Mouse (Mus musculus) lung, embryonic 14.5 days (tissue): ENCODE data around the gene Slx1b. TPM values are rescaled to one million over a fixed set of nuclear protein-coding genes. Genes with fewer than 3 reads are reported as not detected.
A peak's percentile ranks its signal among the peaks of the same experiment; 100 is the strongest.

Experiments
- ATAC-seq: fragments of 200-750 bp; cut with Nextera tagmentation; 2 replicates; pipeline ENCODE4 v1.8.0; 2017; ENCODE audit warnings: mild to moderate bottlenecking, moderate TSS enrichment, moderate library complexity; ENCODE audit not compliant: insufficient read depth
- DNase-seq: peaks from one replicate; pipeline ENCODE4 v3.0.0-alpha.2; 2015
- H3K27ac ChIP-seq: fragments of 300-500 bp; sonication (generic); 2 replicates; pipeline ENCODE4 v1.5.1; 2014; ENCODE audit warnings: low read depth, mild to moderate bottlenecking, moderate library complexity
- H3K27me3 ChIP-seq: fragments of 300-500 bp; sonication (generic); 2 replicates; pipeline ENCODE4 v1.6.1; 2014; ENCODE audit warnings: low read length, control low read depth; ENCODE audit not compliant: insufficient read depth
- H3K36me3 ChIP-seq: fragments of 300-500 bp; sonication (generic); 2 replicates; pipeline ENCODE4 v1.6.1; 2014; ENCODE audit warnings: control low read depth; ENCODE audit not compliant: insufficient read depth
- H3K4me1 ChIP-seq: fragments of 300-500 bp; sonication (generic); 2 replicates; pipeline ENCODE4 v1.6.1; 2014; ENCODE audit warnings: antibody characterized with exemption, control low read depth; ENCODE audit not compliant: insufficient read depth
- H3K4me2 ChIP-seq: fragments of 300-500 bp; sonication (generic); 2 replicates; pipeline ENCODE4 v1.6.1; 2014; ENCODE audit warnings: mild to moderate bottlenecking
- H3K4me3 ChIP-seq: fragments of 300-500 bp; sonication (generic); 2 replicates; pipeline ENCODE4 v1.5.1; 2014; ENCODE audit warnings: low read depth, low read length
- H3K9ac ChIP-seq: fragments of 300-500 bp; sonication (generic); 2 replicates; pipeline ENCODE4 v1.6.1; 2014
- H3K9me3 ChIP-seq: fragments of 300-500 bp; sonication (generic); 2 replicates; pipeline ENCODE4 v1.6.1; 2016; ENCODE audit warnings: low read depth, low read length, control low read depth
- CTCF ChIP-seq: IDR thresholded peaks from 2 replicates; pipeline ENCODE4 v1.5.1; 2016; ENCODE audit warnings: antibody characterized with exemption, low read depth
- WGBS: fragments of 180-500 bp; shearing (Covaris S2); extraction: QIAGEN DNeasy Blood & Tissue Kit; methylation state at CpG from one replicate; pipeline ENCODE4 v1.1.7; 2014; 5-methylcytosine and 5-hydroxymethylcytosine counted together
- polyA plus RNA-seq: library from polyadenylated mRNA; unstranded; fragments of >200 nt; fragmentation: Nextera tagmentation; extraction: Ambion mirVana; gene quantifications from 2 replicates; pipeline ENCODE4 v1.2.1, GENCODE M21; 2014

Gene Slx1b
- polyA plus RNA-seq, 1 experiment from 2014 or later = 8.9 TPM

DNA sequence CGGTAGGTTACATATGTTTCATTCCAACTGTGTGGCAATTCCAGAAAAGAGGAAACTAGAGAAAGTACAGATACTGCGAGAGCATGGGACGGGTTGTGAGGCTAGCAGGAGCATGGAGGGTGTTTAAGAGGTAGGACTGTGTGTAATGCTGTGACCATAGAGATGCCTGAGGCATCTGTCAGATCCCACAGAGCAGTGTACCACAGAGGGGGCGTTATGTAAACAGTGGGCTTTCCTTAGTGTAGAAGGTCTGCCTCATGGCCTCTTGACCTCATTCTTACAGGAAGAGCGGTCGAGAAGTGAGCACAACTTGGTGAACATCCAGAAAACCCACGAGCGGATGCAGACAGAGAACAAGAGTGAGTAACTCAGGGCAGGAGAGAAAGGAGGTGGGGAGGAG, 31.9 kb downstream of the Slx1b start:
- no peak overlapping the region for H3K9ac ChIP-seq
- peaks cover 48% of the 10 kb centered on the region for H3K36me3 ChIP-seq
- no peaks in the 10 kb centered on the region for H3K27me3 ChIP-seq
- peak; percentile 50 for DNase-seq
- no peak overlapping the region for H3K4me2 ChIP-seq
- no peak overlapping the region for H3K4me3 ChIP-seq
- H3K4me1 ChIP-seq = no peaks in the 10 kb centered on the region
- no peaks in the 10 kb centered on the region for H3K9me3 ChIP-seq
- ATAC-seq = peak; percentile 74
- no peak overlapping the region; the same call in 1 of the 2 replicates for H3K27ac ChIP-seq
- 43% methylated on average over 8 of the region's 8 CpGs for WGBS
- TF ChIP-seq CTCF = no peak

DNA sequence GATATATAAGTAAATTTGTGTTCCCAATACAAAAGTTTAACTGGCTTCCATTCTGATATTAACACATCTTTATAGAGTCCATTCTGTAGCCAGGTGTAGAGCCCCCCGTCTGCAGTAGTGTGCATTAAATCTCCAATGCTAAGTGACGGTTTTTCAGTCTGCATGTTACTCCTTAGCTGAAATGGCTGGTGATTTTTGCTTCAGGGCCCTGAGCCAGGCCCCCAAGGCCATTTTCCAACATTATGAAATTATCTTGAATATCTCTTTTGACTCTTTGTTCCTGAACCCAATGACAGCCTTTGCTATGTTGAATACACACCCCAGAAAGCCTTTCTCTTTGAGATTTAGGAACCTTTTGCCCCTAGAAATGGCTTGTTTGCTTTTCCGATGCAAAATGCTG, 35.8 kb downstream of the Slx1b start:
- H3K4me1 ChIP-seq = no peaks in the 10 kb centered on the region
- no peak overlapping the region for H3K4me3 ChIP-seq
- H3K27ac ChIP-seq = no peak overlapping the region
- no peak for ATAC-seq
- no peak overlapping the region for H3K4me2 ChIP-seq
- H3K9me3 ChIP-seq = no peaks in the 10 kb centered on the region
- no peaks in the 10 kb centered on the region for H3K27me3 ChIP-seq
- DNase-seq = no peak
- 80% methylated on average over 3 of the region's 3 CpGs for WGBS
- H3K36me3 ChIP-seq = peaks cover 28% of the 10 kb centered on the region
- no peak overlapping the region for H3K9ac ChIP-seq
- no peak for TF ChIP-seq CTCF

DNA sequence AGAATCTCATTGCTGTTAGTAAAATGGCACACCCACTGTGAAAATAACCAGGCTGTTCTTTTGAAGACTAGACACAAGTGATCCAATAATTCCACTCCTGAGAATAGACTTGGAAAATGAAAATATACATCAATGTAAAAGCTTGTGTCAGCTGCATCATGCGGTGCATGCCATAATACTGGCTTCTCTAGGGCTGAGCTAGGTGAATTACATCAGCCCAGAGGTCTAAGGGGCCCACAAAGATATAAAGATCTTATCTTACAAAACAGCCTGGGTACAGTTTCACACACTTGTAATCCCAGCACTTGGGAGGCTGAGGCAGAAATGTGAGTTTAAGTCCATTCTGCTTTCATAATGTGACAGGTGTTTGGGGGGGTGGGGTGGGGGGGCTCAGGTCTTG, 38.1 kb downstream of the Slx1b start:
- Histone ChIP-seq H3K9ac (no peak overlapping the region), H3K36me3 (peaks cover 9% of the 10 kb centered on the region; the same call in 1 of the 2 replicates), H3K4me2 (no peak overlapping the region), H3K9me3 (no peaks in the 10 kb centered on the region), H3K27me3 (no peaks in the 10 kb centered on the region), H3K4me1 (no peaks in the 10 kb centered on the region), H3K4me3 (no peak overlapping the region), H3K27ac (no peak overlapping the region)
- ATAC-seq (no peak), DNase-seq (no peak)
- TF ChIP-seq CTCF = no peak
- 86% methylated on average over 1 of the region's 1 CpGs for WGBS

DNA sequence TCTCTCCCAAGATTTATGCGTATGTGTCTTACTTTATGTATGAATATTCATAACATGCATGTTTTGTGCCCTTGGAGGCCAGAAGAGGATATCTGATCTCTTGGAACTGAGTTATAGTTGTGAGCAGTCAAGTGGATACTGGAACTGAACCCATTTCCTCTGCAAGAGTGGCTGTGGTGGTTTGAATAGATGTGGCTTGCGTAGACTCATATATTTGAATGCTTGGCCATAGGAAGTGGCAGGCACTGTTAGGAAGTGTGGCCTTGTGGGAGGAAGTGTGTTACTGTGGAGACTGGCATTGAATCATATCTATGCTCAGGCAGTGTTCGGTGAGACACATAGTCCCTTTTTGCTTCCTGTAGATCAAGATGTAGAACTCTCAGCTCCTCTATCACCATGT, 39.9 kb downstream of the Slx1b start:
- Histone ChIP-seq H3K27me3 (no peaks in the 10 kb centered on the region), H3K9ac (no peak overlapping the region), H3K9me3 (no peaks in the 10 kb centered on the region), H3K4me1 (no peaks in the 10 kb centered on the region), H3K27ac (peak overlapping the region; percentile 21; the same call in 1 of the 2 replicates), H3K4me2 (no peak overlapping the region), H3K36me3 (no peaks in the 10 kb centered on the region), H3K4me3 (no peak overlapping the region)
- whole genome bisulfite sequencing = 90% methylated on average over 3 of the region's 3 CpGs
- ATAC-seq (no peak), DNase-seq (no peak)
- no peak for TF ChIP-seq CTCF

DNA sequence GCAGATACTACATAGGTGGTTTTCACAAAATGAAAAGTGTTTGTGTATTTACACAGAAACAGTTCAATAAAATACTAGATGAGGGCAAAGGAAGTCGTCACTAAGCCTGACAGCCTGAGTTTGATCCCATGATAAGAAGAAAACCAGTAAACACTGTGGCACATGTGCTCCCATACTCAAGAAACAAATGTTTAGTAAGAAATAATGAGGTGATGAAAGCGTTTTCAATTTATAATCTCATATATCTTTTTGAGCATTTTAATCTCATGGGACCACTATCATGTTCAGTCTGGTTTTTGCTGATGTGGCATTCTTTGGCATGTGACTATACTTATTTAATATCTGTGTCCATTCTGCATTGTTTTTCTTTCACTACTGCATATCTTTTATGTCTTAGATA, 41.6 kb downstream of the Slx1b start:
- DNase-seq (no peak), ATAC-seq (no peak)
- 64% methylated on average over 2 of the region's 2 CpGs for WGBS
- H3K9me3 ChIP-seq = no peaks in the 10 kb centered on the region
- no peak overlapping the region; the same call in 1 of the 2 replicates for H3K9ac ChIP-seq
- no peaks in the 10 kb centered on the region for H3K36me3 ChIP-seq
- no peaks in the 10 kb centered on the region for H3K27me3 ChIP-seq
- H3K4me1 ChIP-seq = 0 out of 2 replicates have a peak, but pooled peaks cover 5% of the 10 kb centered on the region
- no peak for TF ChIP-seq CTCF
- no peak overlapping the region for H3K4me3 ChIP-seq
- H3K4me2 ChIP-seq = no peak overlapping the region
- H3K27ac ChIP-seq = no peak overlapping the region

DNA sequence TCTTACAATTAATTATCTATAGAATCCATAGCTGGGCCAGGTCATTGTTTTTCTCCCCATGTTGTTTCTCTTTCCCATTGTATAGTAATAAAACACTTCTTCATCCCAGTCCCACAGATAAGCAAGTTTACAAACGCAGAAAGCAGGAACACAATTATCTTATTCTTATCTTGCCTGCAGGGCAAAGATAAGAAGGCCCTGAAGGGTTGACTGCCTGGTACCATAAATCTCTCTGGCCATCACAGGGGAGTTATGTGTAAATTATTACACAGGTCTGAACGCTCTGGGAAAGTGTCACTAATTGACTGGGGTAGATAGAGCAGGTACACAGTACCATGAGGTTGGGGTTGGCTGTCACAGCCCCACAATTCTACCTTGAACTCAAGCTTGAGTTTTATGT, 44.7 kb downstream of the Slx1b start:
- no peak for DNase-seq
- Histone ChIP-seq H3K9ac (no peak overlapping the region), H3K9me3 (no peaks in the 10 kb centered on the region), H3K36me3 (no peaks in the 10 kb centered on the region), H3K4me1 (0 out of 2 replicates have a peak, but pooled peaks cover 5% of the 10 kb centered on the region), H3K4me2 (no peak overlapping the region), H3K27ac (no peak overlapping the region), H3K27me3 (no peaks in the 10 kb centered on the region), H3K4me3 (no peak overlapping the region)
- WGBS = 25% methylated on average over 2 of the region's 2 CpGs
- no peak for TF ChIP-seq CTCF
- ATAC-seq = no peak

DNA sequence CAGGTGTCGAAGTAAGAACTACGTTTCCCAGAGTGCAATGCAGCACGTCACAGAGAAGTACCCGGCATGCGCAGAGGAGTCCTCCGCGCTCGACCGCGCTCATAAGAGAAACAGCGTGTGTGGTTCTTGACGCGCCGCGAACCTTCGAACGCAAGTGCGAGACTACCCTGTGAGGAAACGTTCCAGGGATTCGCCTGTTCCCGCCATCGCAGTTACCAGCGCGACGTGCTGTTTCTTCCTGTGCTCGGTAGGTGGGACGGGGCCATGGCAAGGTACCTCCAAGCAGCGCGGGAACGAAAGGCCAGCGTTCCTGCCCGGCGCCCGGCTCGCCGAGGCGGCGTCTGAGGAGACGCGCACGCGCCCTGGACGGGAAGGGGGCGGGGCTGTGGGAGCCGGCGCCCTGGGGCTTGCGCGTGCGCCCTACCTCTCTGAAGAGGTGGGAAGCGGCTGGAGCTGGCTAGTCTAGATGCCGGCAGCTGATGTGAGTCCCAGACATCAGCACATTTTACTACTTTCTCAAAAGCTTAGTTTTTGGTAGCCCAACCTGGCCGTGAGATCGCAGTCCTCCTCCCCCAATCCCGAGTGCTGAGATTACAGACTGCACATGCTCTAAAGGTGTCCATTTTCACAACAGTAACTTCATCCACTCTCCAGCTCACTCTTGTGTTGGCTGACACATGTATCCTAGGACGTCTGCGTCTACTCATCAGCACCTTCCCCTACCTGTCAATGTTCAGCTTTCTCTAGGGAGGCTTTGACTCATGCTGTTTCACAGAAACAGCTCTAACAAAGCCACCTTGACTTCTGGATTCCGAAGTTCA, 46.1 kb downstream of the Slx1b start, which contains the start of gene Sgf29:
Gene Sgf29 (plus strand): TSS at position 79 of the 821 bp plus-strand sequence.
- H3K27me3 ChIP-seq = no peaks in the 10 kb centered on the region
- WGBS = 1% methylated on average over 57 of the region's 57 CpGs
- ATAC-seq = peak; percentile 99

More for the DNA sequence above, 46.1 kb downstream of the Slx1b start, which contains the start of gene Sgf29:
- no peaks in the 10 kb centered on the region for H3K36me3 ChIP-seq
- H3K27ac ChIP-seq = peak within 1 kb of the TSS; percentile 89
- peak within 1 kb of the TSS; percentile 58 for H3K4me3 ChIP-seq
- 0 out of 2 replicates have a peak, but pooled peaks cover 5% of the 10 kb centered on the region for H3K4me1 ChIP-seq
- H3K9ac ChIP-seq = peak within 1 kb of the TSS; percentile 73
- 0 out of 2 replicates have a peak, but pooled peaks have one; percentile 8 for TF ChIP-seq CTCF
- H3K4me2 ChIP-seq = peak within 1 kb of the TSS; percentile 83
- H3K9me3 ChIP-seq = no peaks in the 10 kb centered on the region
- DNase-seq = peak; percentile 95
